In genomic region chr6:91575662-91576364, GRCm38 (mm10) we compare ENCODE assay signal across 8 mouse cellular contexts.
DNase-seq lines count a peak whose midpoint lies in the region; ATAC-seq lines count a peak whose summit lies in the region.

No protein-coding gene starts in this region.

- no peaks in the 10 kb centered on the region for H3K27me3 ChIP-seq in embryonic facial prominence, embryonic 12.5 days
- no peaks in the 10 kb centered on the region for H3K27me3 ChIP-seq in kidney, embryonic 16.5 days (ENCODE audit: insufficient read depth, low read length)
- no peaks in the 10 kb centered on the region for H3K27me3 ChIP-seq in liver, embryonic 13.5 days

- WGBS in embryonic facial prominence, embryonic 12.5 days: 56% methylated on average over 4 of the region's 4 CpGs
- WGBS in kidney, embryonic 16.5 days: 66% methylated on average over 4 of the region's 4 CpGs
- 51% methylated on average over 4 of the region's 4 CpGs for WGBS in liver, embryonic 13.5 days (ENCODE audit: insufficient replicate concordance)

- H3K36me3 ChIP-seq in embryonic facial prominence, embryonic 12.5 days: no peaks in the 10 kb centered on the region
- no peaks in the 10 kb centered on the region for H3K36me3 ChIP-seq in kidney, embryonic 16.5 days (ENCODE audit: insufficient read depth, low read length)
- no peaks in the 10 kb centered on the region for H3K36me3 ChIP-seq in liver, embryonic 13.5 days

- H3K4me2 ChIP-seq in embryonic facial prominence, embryonic 12.5 days (replicated peaks): no peak overlapping the region
- H3K4me2 ChIP-seq in kidney, embryonic 16.5 days (replicated peaks; ENCODE audit: low read depth, low read length): no peak overlapping the region
- H3K4me2 ChIP-seq in liver, embryonic 13.5 days: no peak overlapping the region

- peak; percentile 73 for ATAC-seq in embryonic facial prominence, embryonic 12.5 days (ENCODE audit: insufficient number of reproducible peaks, insufficient read depth, low FRiP score, low TSS enrichment)
- peak; percentile 87; the same call in 1 of the 2 replicates for ATAC-seq in kidney, embryonic 16.5 days (ENCODE audit: low FRiP score, low TSS enrichment)
- no peak for ATAC-seq in liver, embryonic 13.5 days (ENCODE audit: low read depth)
- ATAC-seq in neutrophil, adult 5-6 weeks (ENCODE audit: extremely low read depth, insufficient number of reproducible peaks, low FRiP score, poor library complexity, severe bottlenecking): peak; percentile 59

- H3K4me3 ChIP-seq in embryonic facial prominence, embryonic 12.5 days: no peak overlapping the region
- no peak overlapping the region for H3K4me3 ChIP-seq in kidney, embryonic 16.5 days (ENCODE audit: low read length)
- H3K4me3 ChIP-seq in liver, embryonic 13.5 days (replicated peaks): no peak overlapping the region

- no peak overlapping the region for H3K9ac ChIP-seq in embryonic facial prominence, embryonic 12.5 days
- no peak overlapping the region for H3K9ac ChIP-seq in kidney, embryonic 16.5 days (replicated peaks; ENCODE audit: low read length)
- no peak overlapping the region for H3K9ac ChIP-seq in liver, embryonic 13.5 days

- H3K27ac ChIP-seq in embryonic facial prominence, embryonic 12.5 days: no peak overlapping the region
- H3K27ac ChIP-seq in kidney, embryonic 16.5 days (ENCODE audit: low read length): no peak overlapping the region
- no peak overlapping the region for H3K27ac ChIP-seq in liver, embryonic 13.5 days

- DNase-seq in CD4-positive, CD25-positive, alpha-beta regulatory T cell, adult 2 months (ENCODE audit: low read depth, low spot score): peak; percentile 86
- DNase-seq in adrenal gland, postnatal 4 days (ENCODE audit: low spot score in 2 of 2): peak; percentile 20 to 58
- peak; percentile 78 for DNase-seq in heart, adult 8-10 months (ENCODE audit: low spot score)
- peak; percentile 29 for DNase-seq in liver, embryonic 13.5 days
- DNase-seq in testis, postnatal 10 days (ENCODE audit: low spot score): peak; percentile 80

- no peaks in the 10 kb centered on the region for H3K4me1 ChIP-seq in embryonic facial prominence, embryonic 12.5 days
- H3K4me1 ChIP-seq in kidney, embryonic 16.5 days (ENCODE audit: insufficient read depth, low read length): no peaks in the 10 kb centered on the region
- H3K4me1 ChIP-seq in liver, embryonic 13.5 days (replicated peaks): no peaks in the 10 kb centered on the region

- H3K9me3 ChIP-seq in embryonic facial prominence, embryonic 12.5 days: no peaks in the 10 kb centered on the region
- no peaks in the 10 kb centered on the region for H3K9me3 ChIP-seq in kidney, embryonic 16.5 days (ENCODE audit: low read length)
- no peaks in the 10 kb centered on the region for H3K9me3 ChIP-seq in liver, embryonic 13.5 days (replicated peaks)

Comparison
In these comparisons a context has a peak if more than half of its experiments do, and no peak if none do; other contexts are left out.
1. DNase-seq: peak in every context shown above with its lines; median percentile 86 in CD4-positive, CD25-positive, alpha-beta regulatory T cell, adult 2 months; 80 in testis, postnatal 10 days; 78 in heart, adult 8-10 months; 39 in adrenal gland, postnatal 4 days; 29 in liver, embryonic 13.5 days.